Mouse (Mus musculus) liver, postnatal 0 days (tissue): ENCODE results near the gene Vwa5b2.

ENCODE experiments used
- CTCF ChIP-seq: sonication (generic); IDR thresholded peaks from 2 replicates; pipeline ENCODE4 v1.5.1; 2016; ENCODE audit warnings: antibody characterized with exemption, low read depth
- EP300 ChIP-seq: IDR thresholded peaks from 2 replicates; pipeline ENCODE4 v1.6.1; 2016; ENCODE audit warnings: antibody characterized with exemption, low read depth, mild to moderate bottlenecking

GRCm38 (mm10) chr16:20557381-20557780 is 31.9 kb upstream of the Vwa5b2 start:
- TF ChIP-seq CTCF: no peak
- TF ChIP-seq EP300: no peak
